Mouse (Mus musculus) gonadal fat pad, adult 2 months (tissue): ENCODE measurements around the gene Cdkl3. TPM values are rescaled to one million over a fixed set of nuclear protein-coding genes. Genes with fewer than 3 reads are reported as not detected.

Source experiments
- DNase-seq: peaks from one replicate; pipeline ENCODE4 v3.0.0-alpha.2; 2012; ENCODE audit warnings: low read depth
- polyA plus RNA-seq: library from polyadenylated mRNA; depleted of rRNA; stranded (reverse); fragments of >200 nt; gene quantifications from 2 replicates; pipeline ENCODE4 v1.2.3, GENCODE M21; 2012; rRNA removed

The Cdkl3 gene
- 3.3 and 5.4 TPM in 2 replicates for polyA plus RNA-seq

- DNase-seq, result no peak
Measured at GRCm38 (mm10) chr11:52003772-52004528, at the start of gene Cdkl3. Gene Cdkl3 (plus strand): TSS chr11:52004221.

GRCm38 (mm10) chr11:51956112-51956511 lies 47.9 kb upstream of the Cdkl3 start:
- no peak for DNase-seq

GRCm38 (mm10) chr11:51957760-51958159 lies 46.3 kb upstream of the Cdkl3 start:
- no peak for DNase-seq

- DNase-seq, result no peak
Measured at GRCm38 (mm10) chr11:51959511-51959910, 44.5 kb upstream of the Cdkl3 start.

GRCm38 (mm10) chr11:51960061-51960460 lies 44.0 kb upstream of the Cdkl3 start:
- peak; percentile 94 for DNase-seq

- DNase-seq, result peak; percentile 77
Measured at GRCm38 (mm10) chr11:51960967-51961471, 43.0 kb upstream of the Cdkl3 start.

- DNase-seq, result no peak
Measured at GRCm38 (mm10) chr11:51961761-51962160, 42.3 kb upstream of the Cdkl3 start.

GRCm38 (mm10) chr11:51962277-51962676 lies 41.7 kb upstream of the Cdkl3 start:
- DNase-seq, result peak; percentile 81

- no peak for DNase-seq
Measured at GRCm38 (mm10) chr11:51966651-51967050, 37.4 kb upstream of the Cdkl3 start.

GRCm38 (mm10) chr11:51967443-51968401 lies 36.3 kb upstream of the Cdkl3 start, which contains the start of gene Cdkn2aipnl:
Gene Cdkn2aipnl (plus strand): TSS chr11:51967661.
- peak; percentile 50 for DNase-seq

- DNase-seq, result no peak
Measured at GRCm38 (mm10) chr11:51968896-51969295, 35.1 kb upstream of the Cdkl3 start.

- no peak for DNase-seq
Measured at GRCm38 (mm10) chr11:51969511-51969910, 34.5 kb upstream of the Cdkl3 start.

GRCm38 (mm10) chr11:51971644-51972043 lies 32.4 kb upstream of the Cdkl3 start:
- no peak for DNase-seq

- no peak for DNase-seq
Measured at GRCm38 (mm10) chr11:51999611-52000289, 4.3 kb upstream of the Cdkl3 start.

- DNase-seq, result peak; percentile 92
Measured at GRCm38 (mm10) chr11:52000290-52000962, 3.6 kb upstream of the Cdkl3 start, which contains the start of gene Ube2b. Gene Ube2b (minus strand): TSS chr11:52000762.

- no peak for DNase-seq
Measured at GRCm38 (mm10) chr11:52001341-52001740, 2.7 kb upstream of the Cdkl3 start.

- no peak for DNase-seq
Measured at GRCm38 (mm10) chr11:52001861-52002260, 2.2 kb upstream of the Cdkl3 start.

GRCm38 (mm10) chr11:52002842-52003504 lies 1.0 kb upstream of the Cdkl3 start:
- no peak for DNase-seq

- no peak for DNase-seq
Measured at GRCm38 (mm10) chr11:52003505-52003771, 583 bp upstream of the Cdkl3 start.

GRCm38 (mm10) chr11:52005586-52005985 lies 1.6 kb downstream of the Cdkl3 start:
- no peak for DNase-seq

GRCm38 (mm10) chr11:52011011-52011410 lies 7.0 kb downstream of the Cdkl3 start:
- DNase-seq, result no peak
